Mouse (Mus musculus) intestine, postnatal 0 days (tissue): ENCODE results near the gene Tescl. TPM values are rescaled to one million over a fixed set of nuclear protein-coding genes. Genes with fewer than 3 reads are reported as not detected.

ENCODE experiments used
- ATAC-seq: fragments of 200-750 bp; cut with Nextera tagmentation; 2 replicates; pipeline ENCODE4 v1.8.0; 2017; ENCODE audit warnings: mild to moderate bottlenecking, moderate TSS enrichment, moderate library complexity
- H3K27ac ChIP-seq: fragments of 300-500 bp; sonication (generic); 2 replicates; pipeline ENCODE4 v1.5.1; 2014; ENCODE audit warnings: mild to moderate bottlenecking, low read depth, low read length, moderate library complexity
- H3K27me3 ChIP-seq: fragments of 300-500 bp; sonication (generic); replicated peaks from 2 replicates; pipeline ENCODE4 v1.6.1; 2014; ENCODE audit warnings: low read length, mixed read lengths; ENCODE audit not compliant: control insufficient read depth, insufficient read depth
- H3K36me3 ChIP-seq: fragments of 300-500 bp; sonication (generic); 2 replicates; pipeline ENCODE4 v1.6.1; 2014; ENCODE audit warnings: mild to moderate bottlenecking, moderate library complexity; ENCODE audit not compliant: control insufficient read depth, insufficient read depth
- H3K4me1 ChIP-seq: fragments of 300-500 bp; sonication (generic); replicated peaks from 2 replicates; pipeline ENCODE4 v1.6.1; 2014; ENCODE audit warnings: antibody characterized with exemption, low read length, mixed read lengths; ENCODE audit not compliant: control insufficient read depth, insufficient read depth
- H3K4me2 ChIP-seq: fragments of 300-500 bp; sonication (generic); replicated peaks from 2 replicates; pipeline ENCODE4 v1.6.1; 2014; ENCODE audit warnings: low read depth, mild to moderate bottlenecking, moderate library complexity
- H3K4me3 ChIP-seq: fragments of 300-500 bp; sonication (generic); 2 replicates; pipeline ENCODE4 v1.5.1; 2014; ENCODE audit warnings: low read depth, low read length
- H3K9ac ChIP-seq: fragments of 300-500 bp; sonication (generic); 2 replicates; pipeline ENCODE4 v1.6.1; 2014; ENCODE audit warnings: mild to moderate bottlenecking, low read depth, low read length
- H3K9me3 ChIP-seq: fragments of 300-500 bp; sonication (generic); 2 replicates; pipeline ENCODE4 v1.6.1; 2016; ENCODE audit warnings: mixed run types; ENCODE audit not compliant: control insufficient read depth
- CTCF ChIP-seq: sonication (generic); IDR thresholded peaks from 2 replicates; pipeline ENCODE4 v1.5.1; 2016; ENCODE audit warnings: low read depth, mild to moderate bottlenecking, control low read depth, antibody characterized with exemption, moderate library complexity
- WGBS: fragments of 180-500 bp; shearing (Covaris S2); extraction: QIAGEN DNeasy Blood & Tissue Kit; methylation state at CpG from one replicate; pipeline ENCODE4 v1.1.7; 2014; 5-methylcytosine and 5-hydroxymethylcytosine counted together
- polyA plus RNA-seq: library from polyadenylated mRNA; unstranded; fragments of >200 nt; fragmentation: Nextera tagmentation; extraction: Ambion mirVana; gene quantifications from 2 replicates; pipeline ENCODE4 v1.2.1, GENCODE M21; 2015

The Tescl gene
- polyA plus RNA-seq, 1 experiment from 2014 or later = not detected

GRCm38 (mm10) chr7:24316567-24317092, 17.1 kb downstream of the Tescl start, which contains the start of gene Zfp94:
Gene Zfp94 (minus strand): TSS chr7:24316666.
- no peaks in the 10 kb centered on the region; the same call in 1 of the 2 replicates for H3K36me3 ChIP-seq
- peak; percentile 95 for ATAC-seq
- H3K4me2 ChIP-seq = peak within 1 kb of the TSS; percentile 78
- H3K9me3 ChIP-seq = no peaks in the 10 kb centered on the region
- peaks cover 25% of the 10 kb centered on the region for H3K27me3 ChIP-seq
- peak within 1 kb of the TSS; percentile 55 for H3K4me3 ChIP-seq
- no peak for TF ChIP-seq CTCF
- H3K27ac ChIP-seq = no peak within 1 kb of the TSS
- H3K4me1 ChIP-seq = no peaks in the 10 kb centered on the region; the same call in 1 of the 2 replicates
- H3K9ac ChIP-seq = peak within 1 kb of the TSS; percentile 53
- under 1% methylated on average over 33 of the region's 33 CpGs for WGBS

GRCm38 (mm10) chr7:24315726-24316566, 17.8 kb downstream of the Tescl start:
- H3K27ac ChIP-seq = no peak overlapping the region
- peak overlapping the region; percentile 78 for H3K4me2 ChIP-seq
- 21% methylated on average over 29 of the region's 29 CpGs for WGBS
- peak; percentile 53 for ATAC-seq
- H3K36me3 ChIP-seq = no peaks in the 10 kb centered on the region; the same call in 1 of the 2 replicates
- no peaks in the 10 kb centered on the region for H3K9me3 ChIP-seq
- H3K4me3 ChIP-seq = peak overlapping the region; percentile 55
- no peak for TF ChIP-seq CTCF
- H3K9ac ChIP-seq = peak overlapping the region; percentile 53
- H3K27me3 ChIP-seq = peaks cover 25% of the 10 kb centered on the region
- H3K4me1 ChIP-seq = no peaks in the 10 kb centered on the region; the same call in 1 of the 2 replicates

DNA sequence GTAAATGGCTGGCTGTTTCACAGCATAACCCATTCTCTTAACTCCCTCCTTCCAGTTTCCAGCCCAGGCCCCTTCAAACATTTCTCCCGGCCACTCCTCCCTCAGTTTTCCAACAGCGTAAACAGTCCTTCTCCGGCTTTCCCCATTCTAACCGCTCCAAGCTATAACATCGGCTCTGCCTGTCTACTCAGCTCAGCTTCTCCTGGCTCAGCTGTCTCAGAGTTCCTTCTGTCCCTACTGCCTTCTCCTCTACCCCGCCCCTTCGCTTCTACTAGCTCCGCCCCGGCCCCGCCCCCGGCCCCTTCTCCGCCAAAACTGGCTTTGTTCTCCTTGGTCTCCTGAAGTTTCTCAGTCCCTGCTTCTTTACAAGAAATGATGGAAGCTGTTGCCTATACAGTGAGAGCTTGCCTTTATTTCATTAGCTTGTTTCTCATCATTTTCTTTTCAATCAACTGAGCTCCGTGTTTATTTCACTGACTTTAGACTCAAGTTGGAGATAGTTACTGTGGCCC, 32.9 kb downstream of the Tescl start, which contains the start of gene Zfp61:
Gene Zfp61, minus strand, starts transcription at position 462 of the 512 bp plus-strand sequence.
- Histone ChIP-seq H3K9me3 (no peaks in the 10 kb centered on the region), H3K27ac (no peak within 1 kb of the TSS), H3K9ac (no peak within 1 kb of the TSS), H3K4me3 (peak within 1 kb of the TSS; percentile 72), H3K27me3 (no peaks in the 10 kb centered on the region), H3K4me2 (peak within 1 kb of the TSS; percentile 94), H3K36me3 (peaks cover 19% of the 10 kb centered on the region; the same call in 1 of the 2 replicates), H3K4me1 (0 out of 2 replicates have a peak, but pooled peaks cover 3% of the 10 kb centered on the region)
- peak; percentile 48; the same call in 1 of the 2 replicates for ATAC-seq
- WGBS = 3% methylated on average over 13 of the region's 13 CpGs
- no peak for TF ChIP-seq CTCF

GRCm38 (mm10) chr7:24299823-24300481, 33.8 kb downstream of the Tescl start:
- Histone ChIP-seq H3K9me3 (no peaks in the 10 kb centered on the region), H3K9ac (no peak overlapping the region), H3K27me3 (no peaks in the 10 kb centered on the region), H3K4me1 (0 out of 2 replicates have a peak, but pooled peaks cover 3% of the 10 kb centered on the region), H3K4me3 (peak overlapping the region; percentile 72), H3K36me3 (peaks cover 28% of the 10 kb centered on the region; the same call in 1 of the 2 replicates), H3K27ac (no peak overlapping the region), H3K4me2 (peak overlapping the region; percentile 94)
- 3% methylated on average over 18 of the region's 18 CpGs for WGBS
- TF ChIP-seq CTCF = no peak
- ATAC-seq = no peak

- no peaks in the 10 kb centered on the region for H3K9me3 ChIP-seq
- 0 out of 2 replicates have a peak, but pooled peaks cover 3% of the 10 kb centered on the region for H3K4me1 ChIP-seq
- ATAC-seq = peak; percentile 84
- peak overlapping the region; percentile 94 for H3K4me2 ChIP-seq
- TF ChIP-seq CTCF = peak; percentile 70
- WGBS = under 1% methylated on average over 45 of the region's 47 CpGs
- H3K27me3 ChIP-seq = no peaks in the 10 kb centered on the region
- H3K4me3 ChIP-seq = peak overlapping the region; percentile 72
- peaks cover 35% of the 10 kb centered on the region; the same call in 1 of the 2 replicates for H3K36me3 ChIP-seq
- H3K27ac ChIP-seq = peak overlapping the region; percentile 52
- peak overlapping the region; percentile 57 for H3K9ac ChIP-seq
Observed at GRCm38 (mm10) chr7:24298973-24299708, 34.6 kb downstream of the Tescl start.
